In genomic region chr16:91628673-91629072, GRCm38 (mm10) we compare ENCODE assay signal across 23 mouse cellular contexts.
"Had no signal": no experiment of that assay in that cellular context is flagged by ENCODE, and none has a peak within 500 bp of the region (broad histone marks: within the 10 kb centered on the region; RNA-seq: fewer than 3 reads in every experiment).

No protein-coding gene starts in this region.

- ATAC-seq: liver, embryonic 12.5 days had no signal

- DNase-seq: kidney, adult 8-10 months; kidney, postnatal 10 days; kidney, postnatal 36 days; left cerebral cortex, postnatal 4 days; liver; lung, adult 18-20 months; midbrain, embryonic 14.5 days; right cerebral cortex, adult 18-20 months; right cerebral cortex, postnatal 14 days; right cerebral cortex, postnatal 4 days; thymus, adult 2 months; thymus, postnatal 14 days; thymus, postnatal 4 days had no signal

- H3K4me2 ChIP-seq: kidney, embryonic 15.5 days; limb, embryonic 13.5 days; liver, embryonic 12.5 days; liver, embryonic 15.5 days; lung, embryonic 15.5 days; midbrain, embryonic 11.5 days; neural tube, embryonic 12.5 days; neural tube, embryonic 15.5 days had no signal

- H3K27me3 ChIP-seq: kidney, embryonic 15.5 days; limb, embryonic 13.5 days; liver, embryonic 12.5 days; liver, embryonic 15.5 days; lung, embryonic 15.5 days; neural tube, embryonic 12.5 days; neural tube, embryonic 15.5 days had no signal

- H3K9me3 ChIP-seq: kidney, embryonic 15.5 days; limb, embryonic 13.5 days; liver, embryonic 12.5 days; liver, embryonic 15.5 days; lung, embryonic 15.5 days; neural tube, embryonic 12.5 days; neural tube, embryonic 15.5 days had no signal

- H3K4me3 ChIP-seq: kidney, embryonic 15.5 days; limb, embryonic 13.5 days; liver, embryonic 12.5 days; liver, embryonic 15.5 days; lung, embryonic 15.5 days; neural tube, embryonic 12.5 days; neural tube, embryonic 15.5 days had no signal

- H3K9ac ChIP-seq: kidney, embryonic 15.5 days; limb, embryonic 13.5 days; liver, embryonic 12.5 days; liver, embryonic 15.5 days; lung, embryonic 15.5 days; neural tube, embryonic 12.5 days; neural tube, embryonic 15.5 days had no signal

- H3K4me1 ChIP-seq: kidney, embryonic 15.5 days; limb, embryonic 13.5 days; liver, embryonic 12.5 days; liver, embryonic 15.5 days; neural tube, embryonic 12.5 days; neural tube, embryonic 15.5 days had no signal

- H3K27ac ChIP-seq: kidney, embryonic 15.5 days; limb, embryonic 13.5 days; liver, embryonic 12.5 days; liver, embryonic 15.5 days; lung, embryonic 15.5 days; macrophage; neural tube, embryonic 12.5 days; neural tube, embryonic 15.5 days; stomach, postnatal 0 days had no signal
